Mouse (Mus musculus) intestine, embryonic 15.5 days (tissue): ENCODE measurements around the gene Cntn5. TPM values are rescaled to one million over a fixed set of nuclear protein-coding genes. Genes with fewer than 3 reads are reported as not detected.

Experiments used
- ATAC-seq: fragments of 200-750 bp; cut with Nextera tagmentation; 2 replicates; pipeline ENCODE4 v1.8.0; 2017; ENCODE audit warnings: moderate TSS enrichment, moderate library complexity
- H3K27ac ChIP-seq: fragments of 300-500 bp; sonication (generic); 2 replicates; pipeline ENCODE4 v1.5.1; 2015; ENCODE audit warnings: mild to moderate bottlenecking, inconsistent platforms
- H3K27me3 ChIP-seq: fragments of 300-500 bp; sonication (generic); replicated peaks from 2 replicates; pipeline ENCODE4 v1.6.1; 2015; ENCODE audit warnings: inconsistent platforms
- H3K36me3 ChIP-seq: fragments of 300-500 bp; sonication (generic); 2 replicates; pipeline ENCODE4 v1.6.1; 2015; ENCODE audit warnings: inconsistent platforms
- H3K4me1 ChIP-seq: fragments of 300-500 bp; sonication (generic); replicated peaks from 2 replicates; pipeline ENCODE4 v1.6.1; 2015; ENCODE audit warnings: inconsistent platforms
- H3K4me2 ChIP-seq: fragments of 300-500 bp; sonication (generic); replicated peaks from 2 replicates; pipeline ENCODE4 v1.6.1; 2015; ENCODE audit warnings: mild to moderate bottlenecking, inconsistent platforms
- H3K4me3 ChIP-seq: fragments of 300-500 bp; sonication (generic); replicated peaks from 2 replicates; pipeline ENCODE4 v1.5.1; 2015; ENCODE audit warnings: inconsistent platforms
- H3K9ac ChIP-seq: fragments of 300-500 bp; sonication (generic); 2 replicates; pipeline ENCODE4 v1.6.1; 2015; ENCODE audit warnings: inconsistent platforms
- H3K9me3 ChIP-seq: fragments of 300-500 bp; sonication (generic); 2 replicates; pipeline ENCODE4 v1.6.1; 2016; ENCODE audit warnings: inconsistent platforms
- WGBS: fragments of 180-500 bp; shearing (Covaris S2); methylation state at CpG from one replicate; pipeline ENCODE4 v1.1.7; 2015; 5-methylcytosine and 5-hydroxymethylcytosine counted together
- polyA plus RNA-seq: library from polyadenylated mRNA; unstranded; fragments of >200 nt; fragmentation: Nextera tagmentation; extraction: Ambion mirVana; gene quantifications from 2 replicates; pipeline ENCODE4 v1.2.1, GENCODE M21; 2015

Gene Cntn5
- polyA plus RNA-seq, 1 experiment from 2014 or later: 0.57 TPM

- Histone ChIP-seq H3K36me3 (no peaks in the 10 kb centered on the region), H3K4me2 (no peak overlapping the region), H3K9ac (no peak overlapping the region), H3K27me3 (no peaks in the 10 kb centered on the region), H3K27ac (no peak overlapping the region), H3K4me3 (no peak overlapping the region), H3K9me3 (no peaks in the 10 kb centered on the region), H3K4me1 (no peaks in the 10 kb centered on the region)
- WGBS: 93% methylated on average over 4 of the region's 4 CpGs
- ATAC-seq: no peak
Observed at GRCm38 (mm10) chr9:10722121-10722520, 182.5 kb downstream of the Cntn5 start.

- no peaks in the 10 kb centered on the region for H3K9me3 ChIP-seq
- 54% methylated on average over 3 of the region's 3 CpGs for WGBS
- ATAC-seq: no peak
Observed at GRCm38 (mm10) chr9:10718986-10719385, 185.6 kb downstream of the Cntn5 start.

GRCm38 (mm10) chr9:10713641-10714040 is 190.9 kb downstream of the Cntn5 start:
- no peaks in the 10 kb centered on the region for H3K36me3 ChIP-seq
- H3K9ac ChIP-seq: no peak overlapping the region
- no peak for ATAC-seq
- no peak overlapping the region for H3K4me2 ChIP-seq
- no peak overlapping the region for H3K4me3 ChIP-seq
- no peak overlapping the region for H3K27ac ChIP-seq
- H3K4me1 ChIP-seq: no peaks in the 10 kb centered on the region
- no peaks in the 10 kb centered on the region for H3K27me3 ChIP-seq
- no peaks in the 10 kb centered on the region for H3K9me3 ChIP-seq
- 6% methylated on average over 1 of the region's 1 CpGs for WGBS

More at GRCm38 (mm10) chr9:10718986-10719385, 185.6 kb downstream of the Cntn5 start:
- Histone ChIP-seq H3K4me2 (no peak overlapping the region), H3K4me3 (no peak overlapping the region), H3K9ac (no peak overlapping the region), H3K27me3 (no peaks in the 10 kb centered on the region), H3K4me1 (no peaks in the 10 kb centered on the region), H3K27ac (no peak overlapping the region), H3K36me3 (no peaks in the 10 kb centered on the region)

GRCm38 (mm10) chr9:10681646-10682045 is 222.9 kb downstream of the Cntn5 start:
- Histone ChIP-seq H3K4me3 (no peak overlapping the region), H3K9me3 (no peaks in the 10 kb centered on the region), H3K27ac (no peak overlapping the region), H3K9ac (no peak overlapping the region), H3K4me1 (no peaks in the 10 kb centered on the region), H3K27me3 (no peaks in the 10 kb centered on the region), H3K36me3 (no peaks in the 10 kb centered on the region), H3K4me2 (no peak overlapping the region)
- no peak for ATAC-seq

GRCm38 (mm10) chr9:10681181-10681580 is 223.4 kb downstream of the Cntn5 start:
- 86% methylated on average over 3 of the region's 3 CpGs for WGBS
- Histone ChIP-seq H3K9me3 (no peaks in the 10 kb centered on the region), H3K27ac (no peak overlapping the region), H3K4me1 (no peaks in the 10 kb centered on the region), H3K4me2 (no peak overlapping the region), H3K4me3 (no peak overlapping the region), H3K9ac (no peak overlapping the region), H3K36me3 (no peaks in the 10 kb centered on the region), H3K27me3 (no peaks in the 10 kb centered on the region)
- ATAC-seq: no peak

GRCm38 (mm10) chr9:10668676-10669075 is 235.9 kb downstream of the Cntn5 start:
- Histone ChIP-seq H3K27me3 (no peaks in the 10 kb centered on the region), H3K4me2 (no peak overlapping the region), H3K9ac (no peak overlapping the region), H3K36me3 (no peaks in the 10 kb centered on the region), H3K27ac (no peak overlapping the region), H3K4me1 (no peaks in the 10 kb centered on the region), H3K9me3 (no peaks in the 10 kb centered on the region), H3K4me3 (no peak overlapping the region)
- 73% methylated on average over 3 of the region's 3 CpGs for WGBS
- no peak for ATAC-seq

GRCm38 (mm10) chr9:10667438-10667837 is 237.1 kb downstream of the Cntn5 start:
- Histone ChIP-seq H3K9ac (no peak overlapping the region), H3K9me3 (no peaks in the 10 kb centered on the region), H3K4me3 (no peak overlapping the region), H3K27me3 (no peaks in the 10 kb centered on the region), H3K4me2 (no peak overlapping the region), H3K36me3 (no peaks in the 10 kb centered on the region), H3K27ac (no peak overlapping the region), H3K4me1 (no peaks in the 10 kb centered on the region)
- 39% methylated on average over 4 of the region's 4 CpGs for WGBS
- ATAC-seq: no peak

- H3K9me3 ChIP-seq: no peaks in the 10 kb centered on the region
- H3K36me3 ChIP-seq: no peaks in the 10 kb centered on the region
- H3K4me3 ChIP-seq: no peak overlapping the region
- no peak overlapping the region for H3K4me2 ChIP-seq
- H3K9ac ChIP-seq: no peak overlapping the region
- no peaks in the 10 kb centered on the region for H3K27me3 ChIP-seq
- no peak overlapping the region for H3K27ac ChIP-seq
- no peak for ATAC-seq
- H3K4me1 ChIP-seq: no peaks in the 10 kb centered on the region
Observed at GRCm38 (mm10) chr9:10665756-10666155, 238.8 kb downstream of the Cntn5 start.

- no peaks in the 10 kb centered on the region for H3K36me3 ChIP-seq
- no peaks in the 10 kb centered on the region for H3K4me1 ChIP-seq
- no peak overlapping the region for H3K27ac ChIP-seq
- no peaks in the 10 kb centered on the region for H3K9me3 ChIP-seq
- WGBS: 70% methylated on average over 2 of the region's 2 CpGs
- H3K4me3 ChIP-seq: no peak overlapping the region
- no peak overlapping the region for H3K4me2 ChIP-seq
- ATAC-seq: no peak
- H3K27me3 ChIP-seq: no peaks in the 10 kb centered on the region
- H3K9ac ChIP-seq: no peak overlapping the region
Observed at GRCm38 (mm10) chr9:10663101-10663500, 241.5 kb downstream of the Cntn5 start.

- ATAC-seq: no peak
- Histone ChIP-seq H3K36me3 (no peaks in the 10 kb centered on the region), H3K9ac (no peak overlapping the region), H3K4me3 (no peak overlapping the region), H3K27ac (no peak overlapping the region), H3K27me3 (no peaks in the 10 kb centered on the region), H3K9me3 (no peaks in the 10 kb centered on the region), H3K4me2 (no peak overlapping the region), H3K4me1 (no peaks in the 10 kb centered on the region)
- WGBS: 89% methylated on average over 1 of the region's 1 CpGs
Observed at GRCm38 (mm10) chr9:10659478-10659877, 245.1 kb downstream of the Cntn5 start.

- Histone ChIP-seq H3K27ac (no peak overlapping the region), H3K4me2 (no peak overlapping the region), H3K27me3 (no peaks in the 10 kb centered on the region), H3K4me3 (no peak overlapping the region), H3K4me1 (no peaks in the 10 kb centered on the region), H3K9ac (no peak overlapping the region), H3K36me3 (no peaks in the 10 kb centered on the region), H3K9me3 (no peaks in the 10 kb centered on the region)
- ATAC-seq: no peak
- 88% methylated on average over 1 of the region's 1 CpGs for WGBS
Observed at GRCm38 (mm10) chr9:10658086-10658485, 246.5 kb downstream of the Cntn5 start.

- Histone ChIP-seq H3K4me1 (no peaks in the 10 kb centered on the region), H3K4me2 (no peak overlapping the region), H3K9ac (no peak overlapping the region), H3K9me3 (no peaks in the 10 kb centered on the region), H3K4me3 (no peak overlapping the region), H3K27me3 (no peaks in the 10 kb centered on the region), H3K36me3 (no peaks in the 10 kb centered on the region), H3K27ac (no peak overlapping the region)
- ATAC-seq: no peak
- 69% methylated on average over 4 of the region's 4 CpGs for WGBS
Observed at GRCm38 (mm10) chr9:10657144-10657748, 247.3 kb downstream of the Cntn5 start.

GRCm38 (mm10) chr9:10650632-10651031 is 253.9 kb downstream of the Cntn5 start:
- no peak overlapping the region for H3K27ac ChIP-seq
- no peak overlapping the region for H3K4me2 ChIP-seq
- H3K27me3 ChIP-seq: no peaks in the 10 kb centered on the region
- no peaks in the 10 kb centered on the region for H3K4me1 ChIP-seq
- no peaks in the 10 kb centered on the region for H3K36me3 ChIP-seq
- ATAC-seq: no peak
- H3K4me3 ChIP-seq: no peak overlapping the region
- WGBS: 89% methylated on average over 1 of the region's 1 CpGs
- H3K9ac ChIP-seq: no peak overlapping the region
- H3K9me3 ChIP-seq: no peaks in the 10 kb centered on the region
